Mouse (Mus musculus) ES-Bruce4 (cell line): ENCODE data around the gene Abhd12.

Source experiments
- CTCF ChIP-seq: IDR thresholded peaks from one replicate; pipeline ENCODE4 v1.8.1; 2011; ENCODE audit warnings: low read depth, low read length
- EP300 ChIP-seq: IDR thresholded peaks from 2 replicates; pipeline ENCODE4 v1.6.1; 2011; ENCODE audit warnings: low read depth, low read length; ENCODE audit not compliant: insufficient read depth
- POLR2A ChIP-seq: IDR thresholded peaks from one replicate; pipeline ENCODE4 v1.8.1; 2011; ENCODE audit warnings: low read length; ENCODE audit not compliant: insufficient read depth

DNA sequence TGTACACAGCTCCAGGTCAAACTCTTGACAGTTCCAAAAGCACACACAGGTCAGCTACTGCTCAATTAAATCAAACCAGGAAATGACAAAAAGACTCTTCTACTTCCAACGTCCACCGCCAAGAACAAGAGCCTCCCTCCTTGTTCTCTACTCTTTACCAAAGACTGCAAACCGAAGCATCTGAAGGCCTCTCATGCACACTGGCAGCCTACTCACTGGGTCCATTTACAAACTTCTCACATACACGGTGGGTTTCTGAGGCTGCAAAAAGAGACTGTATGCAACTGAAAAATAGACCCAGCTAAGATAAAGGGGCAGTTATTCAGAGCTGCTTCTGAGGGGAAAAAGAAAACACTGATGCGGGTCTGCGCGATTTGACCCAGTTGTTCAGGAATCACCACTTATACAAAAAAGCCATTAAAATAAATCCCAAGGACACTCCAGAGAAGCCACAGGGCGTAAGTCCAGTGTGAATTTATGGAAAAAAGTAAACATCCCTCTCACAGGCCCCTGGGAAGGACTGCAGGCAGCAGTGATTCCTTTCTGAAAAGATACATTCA lies 57.0 kb downstream of the Abhd12 start:
- no peak for TF ChIP-seq CTCF
- TF ChIP-seq POLR2A: no peak
- no peak for TF ChIP-seq EP300
